Mouse (Mus musculus) midbrain, embryonic 14.5 days (tissue): Measurements from ENCODE around the gene Atg4b. TPM values are rescaled to one million over a fixed set of nuclear protein-coding genes. Genes with fewer than 3 reads are reported as not detected.
"Not testable (repeated sequence)": the region's sequence is repeated elsewhere in the genome, so short reads cannot be mapped to it uniquely, and the experiment has no call there.

Experiments
- ATAC-seq: fragments of 200-750 bp; cut with Nextera tagmentation; 2 replicates; pipeline ENCODE4 v1.8.0; 2017; ENCODE audit warnings: moderate number of reproducible peaks, moderate library complexity; ENCODE audit not compliant: low FRiP score, low TSS enrichment
- DNase-seq: peaks from one replicate; pipeline ENCODE4 v3.0.0-alpha.2; 2015
- H3K27ac ChIP-seq: fragments of 300-500 bp; sonication (generic); replicated peaks from 2 replicates; pipeline ENCODE4 v1.5.1; 2014; ENCODE audit warnings: mild to moderate bottlenecking, low read depth, low read length, moderate library complexity
- H3K27me3 ChIP-seq: fragments of 300-500 bp; sonication (generic); 2 replicates; pipeline ENCODE4 v1.6.1; 2014; ENCODE audit warnings: low read length, control low read depth, mixed read lengths; ENCODE audit not compliant: control insufficient read depth, insufficient read depth
- H3K36me3 ChIP-seq: fragments of 300-500 bp; sonication (generic); 2 replicates; pipeline ENCODE4 v1.6.1; 2014; ENCODE audit warnings: low read length, control low read depth; ENCODE audit not compliant: control insufficient read depth, insufficient read depth
- H3K4me1 ChIP-seq: fragments of 300-500 bp; sonication (generic); 2 replicates; pipeline ENCODE4 v1.6.1; 2014; ENCODE audit warnings: mild to moderate bottlenecking, antibody characterized with exemption, low read length, control low read depth; ENCODE audit not compliant: control insufficient read depth, insufficient read depth
- H3K4me2 ChIP-seq: fragments of 300-500 bp; sonication (generic); 2 replicates; pipeline ENCODE4 v1.6.1; 2014; ENCODE audit warnings: mild to moderate bottlenecking, low read length, moderate library complexity
- H3K4me3 ChIP-seq: fragments of 300-500 bp; sonication (generic); replicated peaks from 2 replicates; pipeline ENCODE4 v1.5.1; 2014; ENCODE audit warnings: low read depth, low read length
- H3K9ac ChIP-seq: fragments of 300-500 bp; sonication (generic); replicated peaks from 2 replicates; pipeline ENCODE4 v1.6.1; 2014; ENCODE audit warnings: mild to moderate bottlenecking, low read length, moderate library complexity
- H3K9me3 ChIP-seq: fragments of 300-500 bp; sonication (generic); 2 replicates; pipeline ENCODE4 v1.6.1; 2016; ENCODE audit warnings: low read length, control low read depth, mixed read lengths; ENCODE audit not compliant: control insufficient read depth
- WGBS: fragments of 180-500 bp; shearing (Covaris S2); extraction: QIAGEN DNeasy Blood & Tissue Kit; methylation state at CpG from one replicate; pipeline ENCODE4 v1.1.7; 2014; 5-methylcytosine and 5-hydroxymethylcytosine counted together
- polyA plus RNA-seq: library from polyadenylated mRNA; unstranded; fragments of >200 nt; fragmentation: Nextera tagmentation; extraction: Ambion mirVana; gene quantifications from 2 replicates; pipeline ENCODE4 v1.2.1, GENCODE M21; 2014

Gene Atg4b
- polyA plus RNA-seq, 1 experiment from 2014 or later = 102 TPM

- not testable (repeated sequence) for H3K27ac ChIP-seq, H3K4me1 ChIP-seq, H3K4me3 ChIP-seq, ATAC-seq, H3K9me3 ChIP-seq, DNase-seq, H3K27me3 ChIP-seq, H3K4me2 ChIP-seq, H3K36me3 ChIP-seq, H3K9ac ChIP-seq
- WGBS = 90% methylated on average over 3 of the region's 3 CpGs
Measured at GRCm38 (mm10) chr1:93763531-93763930, 12.2 kb downstream of the Atg4b start.

DNA sequence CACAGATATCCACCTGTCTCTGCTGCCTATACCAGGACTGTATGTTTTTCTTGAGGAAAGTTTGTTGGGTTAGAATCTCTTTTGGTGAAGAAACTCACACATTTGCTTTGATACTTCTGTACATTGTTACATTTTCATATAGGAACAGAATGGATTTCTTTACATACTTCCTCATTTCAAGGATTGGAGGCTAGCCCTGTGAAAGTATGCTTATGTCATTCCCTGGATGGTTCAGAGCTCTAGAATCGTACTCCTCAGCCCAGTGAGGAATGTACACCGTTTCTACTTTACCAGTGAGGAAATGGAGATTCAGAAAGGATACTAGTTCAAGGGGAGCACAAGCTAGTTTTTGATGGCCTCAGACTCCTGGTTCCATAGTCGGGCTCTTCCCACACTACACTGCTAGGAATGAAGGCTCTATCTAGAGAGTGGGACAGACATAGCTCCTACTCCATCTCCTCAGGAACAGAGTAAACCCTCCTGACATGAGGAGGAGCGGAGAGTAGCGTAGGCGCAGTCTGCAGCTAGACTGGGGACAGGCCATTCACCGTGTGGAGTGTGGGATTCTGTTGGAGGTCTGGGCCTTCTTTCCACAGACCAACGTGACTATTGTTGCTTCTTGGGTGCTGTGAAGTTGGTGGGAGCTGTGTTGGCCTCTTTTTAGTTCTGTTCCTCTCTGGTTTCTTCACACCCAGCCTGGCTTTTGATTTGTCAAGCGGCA is 13.7 kb downstream of the Atg4b start:
- Histone ChIP-seq H3K27ac (no peak overlapping the region), H3K4me1 (no peaks in the 10 kb centered on the region), H3K9ac (no peak overlapping the region), H3K4me3 (no peak overlapping the region), H3K27me3 (no peaks in the 10 kb centered on the region), H3K36me3 (peaks cover 17% of the 10 kb centered on the region), H3K9me3 (no peaks in the 10 kb centered on the region), H3K4me2 (no peak overlapping the region)
- ATAC-seq (no peak), DNase-seq (no peak)
- 94% methylated on average over 9 of the region's 9 CpGs for WGBS

- H3K36me3 ChIP-seq = peaks cover 18% of the 10 kb centered on the region
- no peaks in the 10 kb centered on the region for H3K4me1 ChIP-seq
- no peak for ATAC-seq
- no peaks in the 10 kb centered on the region for H3K9me3 ChIP-seq
- no peak overlapping the region for H3K9ac ChIP-seq
- no peak for DNase-seq
- no peak overlapping the region for H3K27ac ChIP-seq
- no peaks in the 10 kb centered on the region for H3K27me3 ChIP-seq
- 95% methylated on average over 6 of the region's 6 CpGs for WGBS
- H3K4me3 ChIP-seq = no peak overlapping the region
- H3K4me2 ChIP-seq = no peak overlapping the region
Measured at GRCm38 (mm10) chr1:93767600-93767999, 16.3 kb downstream of the Atg4b start.

- no peak overlapping the region for H3K27ac ChIP-seq
- H3K36me3 ChIP-seq = peaks cover 36% of the 10 kb centered on the region
Measured at GRCm38 (mm10) chr1:93769901-93770300, 18.6 kb downstream of the Atg4b start.

GRCm38 (mm10) chr1:93776686-93777085 is 25.4 kb downstream of the Atg4b start:
- ATAC-seq (no peak), DNase-seq (no peak)
- H3K9me3 ChIP-seq = no peaks in the 10 kb centered on the region
- no peak overlapping the region for H3K4me2 ChIP-seq
- H3K4me3 ChIP-seq = no peak overlapping the region
- H3K36me3 ChIP-seq = peaks cover 77% of the 10 kb centered on the region
- H3K27me3 ChIP-seq = no peaks in the 10 kb centered on the region
- no peak overlapping the region for H3K9ac ChIP-seq
- WGBS = 85% methylated on average over 5 of the region's 5 CpGs
- no peak overlapping the region for H3K27ac ChIP-seq
- H3K4me1 ChIP-seq = no peaks in the 10 kb centered on the region

More at GRCm38 (mm10) chr1:93769901-93770300, 18.6 kb downstream of the Atg4b start:
- Histone ChIP-seq H3K27me3 (no peaks in the 10 kb centered on the region), H3K4me3 (no peak overlapping the region), H3K4me2 (no peak overlapping the region), H3K9ac (no peak overlapping the region), H3K9me3 (no peaks in the 10 kb centered on the region), H3K4me1 (no peaks in the 10 kb centered on the region)
- 96% methylated on average over 3 of the region's 3 CpGs for WGBS
- no peak for ATAC-seq
- no peak for DNase-seq

- Histone ChIP-seq H3K4me1 (no peaks in the 10 kb centered on the region), H3K27me3 (no peaks in the 10 kb centered on the region), H3K9ac (no peak overlapping the region), H3K4me3 (no peak overlapping the region), H3K27ac (no peak overlapping the region), H3K36me3 (peaks cover 87% of the 10 kb centered on the region), H3K9me3 (no peaks in the 10 kb centered on the region), H3K4me2 (no peak overlapping the region)
- WGBS = 96% methylated on average over 2 of the region's 2 CpGs
- no peak for ATAC-seq
- no peak for DNase-seq
Measured at GRCm38 (mm10) chr1:93786912-93787311, 35.6 kb downstream of the Atg4b start.

GRCm38 (mm10) chr1:93794526-93794925 is 43.2 kb downstream of the Atg4b start:
- no peaks in the 10 kb centered on the region for H3K4me1 ChIP-seq
- peaks cover 72% of the 10 kb centered on the region for H3K36me3 ChIP-seq
- H3K4me2 ChIP-seq = no peak overlapping the region
- ATAC-seq (no peak), DNase-seq (no peak)
- no peak overlapping the region for H3K27ac ChIP-seq
- H3K27me3 ChIP-seq = no peaks in the 10 kb centered on the region
- H3K4me3 ChIP-seq = no peak overlapping the region
- H3K9ac ChIP-seq = no peak overlapping the region
- H3K9me3 ChIP-seq = no peaks in the 10 kb centered on the region
- WGBS = 96% methylated on average over 8 of the region's 8 CpGs

DNA sequence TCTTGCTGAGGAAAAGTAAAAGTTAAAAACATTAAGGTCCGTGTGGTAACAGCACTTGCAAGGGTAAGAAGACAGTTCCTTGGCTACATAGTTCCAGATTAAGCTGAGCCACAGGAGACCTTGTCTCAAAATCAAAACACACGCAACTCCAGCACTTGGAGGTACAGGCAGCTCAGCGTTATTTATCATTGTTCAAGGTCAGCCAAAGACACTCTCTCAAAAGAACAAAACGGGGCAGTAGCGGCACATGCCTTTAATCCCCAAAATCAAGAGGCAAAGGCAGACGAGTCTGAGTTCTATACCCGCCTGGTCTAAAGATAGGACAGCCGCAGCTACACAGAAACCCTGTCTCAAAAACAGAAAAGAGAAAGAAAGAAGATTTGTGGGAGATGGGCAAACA is 44.6 kb downstream of the Atg4b start:
- 83% methylated on average over 8 of the region's 8 CpGs for WGBS
- DNase-seq (no peak), ATAC-seq (no peak)
- Histone ChIP-seq H3K4me3 (no peak overlapping the region), H3K4me2 (no peak overlapping the region), H3K27ac (no peak overlapping the region), H3K36me3 (peaks cover 67% of the 10 kb centered on the region), H3K4me1 (peaks cover 4% of the 10 kb centered on the region), H3K9me3 (no peaks in the 10 kb centered on the region), H3K27me3 (no peaks in the 10 kb centered on the region), H3K9ac (no peak overlapping the region)
